Mouse (Mus musculus) G1E (cell line): ENCODE results near the gene Tbc1d8.

Source experiments
- CTCF ChIP-seq: IDR thresholded peaks from 2 replicates; pipeline ENCODE4 v1.5.1; 2012; ENCODE audit warnings: low read depth, low read length, inconsistent platforms, mixed read lengths
- GATA1 ChIP-seq: IDR thresholded peaks from 2 replicates; pipeline ENCODE4 v1.6.1; 2012; ENCODE audit warnings: borderline replicate concordance, low read length, inconsistent platforms, mixed read lengths
- GATA2 ChIP-seq: IDR thresholded peaks from 2 replicates; pipeline ENCODE4 v1.6.1; 2012; ENCODE audit warnings: low read depth, low read length, inconsistent platforms, borderline replicate concordance
- POLR2AphosphoS5 ChIP-seq: IDR thresholded peaks from 2 replicates; pipeline ENCODE4 v1.6.1; 2012; ENCODE audit warnings: low read depth, low read length, inconsistent platforms; ENCODE audit not compliant: insufficient replicate concordance
- TAL1 ChIP-seq: conservative IDR thresholded peaks from 2 replicates; pipeline ENCODE4 v1.6.1; 2012; ENCODE audit warnings: low read depth, low read length, inconsistent platforms, mixed read lengths

- no peak for TF ChIP-seq CTCF
- no peak for TF ChIP-seq GATA1
- no peak for TF ChIP-seq GATA2
- no peak for TF ChIP-seq TAL1
- TF ChIP-seq POLR2AphosphoS5, result no peak
These were observed 139.7 kb downstream of the Tbc1d8 start for GRCm38 (mm10) chr1:39338831-39339230.
